Mouse (Mus musculus): ENCODE measurements around the gene Erbb2.

Erbb2 gene

DNA sequence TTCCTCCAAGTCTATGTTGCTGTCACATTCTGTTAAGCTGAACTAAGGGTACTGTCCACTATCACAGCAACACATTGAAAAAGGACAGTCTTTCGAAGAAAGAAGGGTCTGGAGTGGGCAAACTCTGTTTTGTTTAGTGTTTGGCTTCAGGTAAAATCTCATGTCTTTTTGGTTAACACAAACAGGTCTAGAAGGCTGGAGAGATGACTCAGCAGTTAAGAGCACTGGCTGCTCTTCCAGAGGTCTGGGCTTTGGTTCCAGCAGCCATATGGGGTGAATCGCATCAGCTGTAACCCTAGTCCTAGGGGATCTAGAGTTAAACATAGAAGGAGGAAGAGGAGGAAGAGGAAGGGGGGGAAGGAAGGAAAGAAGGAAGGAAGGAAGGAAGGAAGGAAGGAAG is 73.5 kb downstream of the Erbb2 start:
- DNase-seq (ENCODE audit: low spot score), result no peak
